Mouse (Mus musculus) adrenal gland, adult 2 months (tissue): ENCODE measurements around the gene Olfr522. TPM values are rescaled to one million over a fixed set of nuclear protein-coding genes. Genes with fewer than 3 reads are reported as not detected.

Source experiments
- DNase-seq: peaks from one replicate; pipeline ENCODE4 v3.0.0; 2021
- polyA plus RNA-seq: library from polyadenylated mRNA; depleted of rRNA; stranded (reverse); fragments of >200 nt; gene quantifications from 2 replicates; pipeline ENCODE4 v1.2.3, GENCODE M21; 2012; rRNA removed
- total RNA-seq, 2 experiments: library from RNA; stranded (reverse); gene quantifications; 2 replicates each; pipeline ENCODE4 v1.2.3; 2021

The Olfr522 gene
- total and polyA plus RNA-seq, 3 experiments: not detected

DNA sequence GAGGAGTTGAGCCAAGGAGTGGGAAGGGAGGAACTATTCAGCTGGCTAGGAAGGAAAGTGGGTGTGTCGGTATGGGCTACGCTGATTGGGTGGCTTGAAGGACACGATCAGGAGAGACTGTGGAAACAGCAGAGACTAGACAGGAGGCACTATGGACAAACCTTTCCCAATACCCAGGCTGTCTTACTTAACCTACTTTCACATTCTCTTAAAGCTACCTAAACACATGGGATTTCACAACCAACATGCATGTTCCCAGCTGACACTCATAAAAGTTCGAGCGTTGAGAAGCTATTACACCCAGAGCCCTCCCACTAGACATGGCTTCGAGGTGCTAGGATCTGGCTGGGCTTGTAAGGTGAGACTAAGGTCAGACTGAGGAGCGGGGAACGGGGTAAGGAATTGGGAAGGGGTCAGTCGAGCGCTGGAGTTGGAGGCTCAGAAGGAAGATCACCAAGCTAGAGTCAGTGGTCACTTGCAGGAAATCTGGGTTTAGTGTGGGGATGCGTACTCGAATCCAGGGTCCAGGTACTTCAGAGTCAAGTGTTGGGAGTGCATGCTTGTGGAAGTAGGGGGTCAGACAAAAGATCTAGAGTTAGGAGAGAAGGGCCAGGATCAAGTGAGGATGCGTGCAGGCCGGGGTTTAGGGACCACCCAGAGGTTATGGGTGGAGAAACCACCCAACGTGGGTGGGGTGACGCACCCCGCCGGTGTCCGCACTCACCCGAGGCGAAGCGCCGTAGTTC is 48.8 kb downstream of the Olfr522 start, which contains the start of gene Paox:
TSS of gene Paox (plus strand) at position 217 of the 746 bp plus-strand sequence.
- peak; percentile 86 for DNase-seq

DNA sequence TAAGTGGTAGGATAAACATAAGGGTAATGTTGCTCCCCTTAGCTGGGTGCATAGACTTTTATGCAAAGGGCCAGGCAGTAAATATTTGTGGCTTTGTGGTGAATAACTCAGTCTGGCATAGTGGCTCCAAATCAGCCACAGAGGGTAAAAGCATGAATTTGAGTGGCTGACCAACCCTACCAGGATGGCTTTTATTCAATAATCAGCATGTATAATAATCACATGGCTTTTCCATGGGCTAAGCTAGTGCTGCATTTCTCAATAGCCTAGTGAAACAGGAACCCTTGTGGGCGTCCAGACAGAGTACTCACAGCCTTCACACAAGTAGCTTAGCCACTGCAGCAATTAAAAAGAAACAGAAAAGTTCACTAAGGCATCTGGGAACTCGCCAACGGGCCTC is 52.6 kb downstream of the Olfr522 start:
- DNase-seq: no peak

Other genes starting within 250 kb of the Olfr522 start
- not detected for gene Utf1, start 221.0 kb downstream of the Olfr522 start, total RNA-seq
- 0.10 and 0.22 TPM in 2 replicates for gene Utf1, start 221.0 kb downstream of the Olfr522 start, polyA plus RNA-seq
- not detected for gene 6430531B16Rik, start 186.0 kb downstream of the Olfr522 start, total RNA-seq
- gene 6430531B16Rik, start 186.0 kb downstream of the Olfr522 start, polyA plus RNA-seq: 0.19 and 0.80 TPM in 2 replicates
- 1 to 10 TPM; 1.9 to 3.3 TPM for gene Adam8, start 172.2 kb downstream of the Olfr522 start, total RNA-seq
- gene Adam8, start 172.2 kb downstream of the Olfr522 start, polyA plus RNA-seq: 3.4 and 3.5 TPM in 2 replicates
- gene Zfp511, start 128.4 kb downstream of the Olfr522 start, total RNA-seq: 10 to 100 TPM; 22.2 to 23.7 TPM
- 49.2 and 63.9 TPM in 2 replicates for gene Zfp511, start 128.4 kb downstream of the Olfr522 start, polyA plus RNA-seq
- gene Tubgcp2, start 128.1 kb downstream of the Olfr522 start, total RNA-seq: 10 to 100 TPM; 26.6 to 26.8 TPM
- 13.5 and 16.4 TPM in 2 replicates for gene Tubgcp2, start 128.1 kb downstream of the Olfr522 start, polyA plus RNA-seq
- gene Msx3, start 115.7 kb downstream of the Olfr522 start, total RNA-seq: not detected
- gene Msx3, start 115.7 kb downstream of the Olfr522 start, polyA plus RNA-seq: not detected in 2 replicates
- 1 to 10 TPM; 5.7 to 5.9 TPM for gene Caly, start 82.2 kb downstream of the Olfr522 start, total RNA-seq
- 13.9 and 21.2 TPM in 2 replicates for gene Caly, start 82.2 kb downstream of the Olfr522 start, polyA plus RNA-seq
- not detected for gene Prap1, start 71.4 kb downstream of the Olfr522 start, total RNA-seq
- gene Prap1, start 71.4 kb downstream of the Olfr522 start, polyA plus RNA-seq: not detected in 2 replicates
- gene Fuom, start 62.3 kb downstream of the Olfr522 start, total RNA-seq: 10 to 100 TPM; 61.9 to 72.5 TPM
- gene Fuom, start 62.3 kb downstream of the Olfr522 start, polyA plus RNA-seq: 89.3 and 100 TPM in 2 replicates
- gene Paox, start 49.0 kb downstream of the Olfr522 start, total RNA-seq: 10 to 100 TPM; 19.4 to 22.6 TPM
- 14.9 and 18.9 TPM in 2 replicates for gene Paox, start 49.0 kb downstream of the Olfr522 start, polyA plus RNA-seq
- gene Echs1, start 48.3 kb downstream of the Olfr522 start, total RNA-seq: 100 to 1,000 TPM; 395 to 540 TPM
- gene Echs1, start 48.3 kb downstream of the Olfr522 start, polyA plus RNA-seq: 136 and 147 TPM in 2 replicates
- 10 to 100 TPM; 27.4 to 38.2 TPM for gene Mtg1, start 27.2 kb downstream of the Olfr522 start, total RNA-seq
- gene Mtg1, start 27.2 kb downstream of the Olfr522 start, polyA plus RNA-seq: 19.0 and 22.6 TPM in 2 replicates
- 1 to 10 TPM in 1 of 2 experiments, under 1 TPM in 1; 0.55 to 1.2 TPM for gene Sprn, start 9.9 kb downstream of the Olfr522 start, total RNA-seq
- 0.99 and 2.4 TPM in 2 replicates for gene Sprn, start 9.9 kb downstream of the Olfr522 start, polyA plus RNA-seq
- gene Olfr523, start 8.5 kb upstream of the Olfr522 start, total RNA-seq: not detected
- gene Olfr523, start 8.5 kb upstream of the Olfr522 start, polyA plus RNA-seq: not detected in 2 replicates
- not detected for gene Olfr524, start 41.2 kb upstream of the Olfr522 start, total RNA-seq
- not detected in 2 replicates for gene Olfr524, start 41.2 kb upstream of the Olfr522 start, polyA plus RNA-seq
- not detected for gene Cd163l1, start 53.5 kb upstream of the Olfr522 start, total RNA-seq
- 0.08 TPM in 1 of 2 replicates, not detected in the other for gene Cd163l1, start 53.5 kb upstream of the Olfr522 start, polyA plus RNA-seq
- not detected for gene 5830411N06Rik, start 82.5 kb upstream of the Olfr522 start, total RNA-seq
- not detected in 2 replicates for gene 5830411N06Rik, start 82.5 kb upstream of the Olfr522 start, polyA plus RNA-seq
- not detected for gene Olfr525, start 156.1 kb upstream of the Olfr522 start, total RNA-seq
- not detected in 2 replicates for gene Olfr525, start 156.1 kb upstream of the Olfr522 start, polyA plus RNA-seq
- gene Olfr527, start 169.3 kb upstream of the Olfr522 start, total RNA-seq: not detected
- gene Olfr527, start 169.3 kb upstream of the Olfr522 start, polyA plus RNA-seq: 0.11 TPM in 1 of 2 replicates, not detected in the other
- gene Olfr60, start 196.9 kb upstream of the Olfr522 start, total RNA-seq: not detected
- not detected in 2 replicates for gene Olfr60, start 196.9 kb upstream of the Olfr522 start, polyA plus RNA-seq
- not detected for gene Olfr530, start 211.6 kb upstream of the Olfr522 start, total RNA-seq
- not detected in 2 replicates for gene Olfr530, start 211.6 kb upstream of the Olfr522 start, polyA plus RNA-seq
- gene Olfr531, start 238.2 kb upstream of the Olfr522 start, total RNA-seq: not detected
- gene Olfr531, start 238.2 kb upstream of the Olfr522 start, polyA plus RNA-seq: not detected in 2 replicates